Mouse (Mus musculus): ENCODE results near the gene Card10. TPM values are rescaled to one million over a fixed set of nuclear protein-coding genes. Genes with fewer than 3 reads are reported as not detected.

The Card10 gene
- 0.15 TPM for polyA plus RNA-seq (2014; fragmentation: Illumina TruSeq; extraction: RNeasy Lipid Tissue Mini Kit (QIAGEN cat#74804); ENCODE audit: low read depth, low replicate concordance)

GRCm38 (mm10) chr15:78802776-78803391 lies at the start of gene Card10:
TSS of gene Card10 (minus strand) at chr15:78803042.

GRCm38 (mm10) chr15:78842371-78843163 lies 39.7 kb upstream of the Card10 start, which contains the start of gene Cdc42ep1:
TSS of gene Cdc42ep1 (plus strand) at chr15:78842624.

GRCm38 (mm10) chr15:78773290-78773729 lies 29.5 kb downstream of the Card10 start, which contains the start of gene Mfng:
TSS of gene Mfng (minus strand) at chr15:78773475.

Other genes starting within 250 kb of the Card10 start
- gene Rac2, start 230.3 kb downstream of the Card10 start, polyA plus RNA-seq (2014; fragmentation: Illumina TruSeq; extraction: RNeasy Lipid Tissue Mini Kit (QIAGEN cat#74804); ENCODE audit: low read depth, low replicate concordance), result 0.34 TPM
- 0.32 TPM for gene Cyth4, start 206.0 kb downstream of the Card10 start, polyA plus RNA-seq (2014; fragmentation: Illumina TruSeq; extraction: RNeasy Lipid Tissue Mini Kit (QIAGEN cat#74804); ENCODE audit: low read depth, low replicate concordance)
- 0.27 TPM for gene Elfn2, start 84.3 kb downstream of the Card10 start, polyA plus RNA-seq (2014; fragmentation: Illumina TruSeq; extraction: RNeasy Lipid Tissue Mini Kit (QIAGEN cat#74804); ENCODE audit: low read depth, low replicate concordance)
- not detected for gene Mfng, start 29.6 kb downstream of the Card10 start, polyA plus RNA-seq (2014; fragmentation: Illumina TruSeq; extraction: RNeasy Lipid Tissue Mini Kit (QIAGEN cat#74804); ENCODE audit: low read depth, low replicate concordance)
- gene Cdc42ep1, start 39.6 kb upstream of the Card10 start, polyA plus RNA-seq (2014; fragmentation: Illumina TruSeq; extraction: RNeasy Lipid Tissue Mini Kit (QIAGEN cat#74804); ENCODE audit: low read depth, low replicate concordance), result 0.07 TPM
- 0.45 TPM for gene Lgals2, start 52.5 kb upstream of the Card10 start, polyA plus RNA-seq (2014; fragmentation: Illumina TruSeq; extraction: RNeasy Lipid Tissue Mini Kit (QIAGEN cat#74804); ENCODE audit: low read depth, low replicate concordance)
- 3.3 TPM for gene Gga1, start 74.1 kb upstream of the Card10 start, polyA plus RNA-seq (2014; fragmentation: Illumina TruSeq; extraction: RNeasy Lipid Tissue Mini Kit (QIAGEN cat#74804); ENCODE audit: low read depth, low replicate concordance)
- not detected for gene Gm49510, start 96.6 kb upstream of the Card10 start, polyA plus RNA-seq (2014; fragmentation: Illumina TruSeq; extraction: RNeasy Lipid Tissue Mini Kit (QIAGEN cat#74804); ENCODE audit: low read depth, low replicate concordance)
- gene Sh3bp1, start 96.7 kb upstream of the Card10 start, polyA plus RNA-seq (2014; fragmentation: Illumina TruSeq; extraction: RNeasy Lipid Tissue Mini Kit (QIAGEN cat#74804); ENCODE audit: low read depth, low replicate concordance), result not detected
- 0.49 TPM for gene Pdxp, start 110.9 kb upstream of the Card10 start, polyA plus RNA-seq (2014; fragmentation: Illumina TruSeq; extraction: RNeasy Lipid Tissue Mini Kit (QIAGEN cat#74804); ENCODE audit: low read depth, low replicate concordance)
- 5.7 TPM for gene Lgals1, start 123.7 kb upstream of the Card10 start, polyA plus RNA-seq (2014; fragmentation: Illumina TruSeq; extraction: RNeasy Lipid Tissue Mini Kit (QIAGEN cat#74804); ENCODE audit: low read depth, low replicate concordance)
- gene Nol12, start 131.9 kb upstream of the Card10 start, polyA plus RNA-seq (2014; fragmentation: Illumina TruSeq; extraction: RNeasy Lipid Tissue Mini Kit (QIAGEN cat#74804); ENCODE audit: low read depth, low replicate concordance), result 13.6 TPM
- 0.59 TPM for gene Triobp, start 144.7 kb upstream of the Card10 start, polyA plus RNA-seq (2014; fragmentation: Illumina TruSeq; extraction: RNeasy Lipid Tissue Mini Kit (QIAGEN cat#74804); ENCODE audit: low read depth, low replicate concordance)
- gene H1f0, start 225.4 kb upstream of the Card10 start, polyA plus RNA-seq (2014; fragmentation: Illumina TruSeq; extraction: RNeasy Lipid Tissue Mini Kit (QIAGEN cat#74804); ENCODE audit: low read depth, low replicate concordance), result 11.0 TPM
- not detected for gene Galr3, start 238.8 kb upstream of the Card10 start, polyA plus RNA-seq (2014; fragmentation: Illumina TruSeq; extraction: RNeasy Lipid Tissue Mini Kit (QIAGEN cat#74804); ENCODE audit: low read depth, low replicate concordance)

Data from testis, adult 10 weeks (tissue).